Mouse (Mus musculus): ENCODE results near the gene Clca2.

Gene Clca2

GRCm38 (mm10) chr3:145099291-145099690 is at the start of gene Clca2:
Clca2 (minus strand) TSS chr3:145099443.
- DNase-seq (ENCODE audit: low read depth, low spot score), result no peak

GRCm38 (mm10) chr3:145147952-145148351 is 48.7 kb upstream of the Clca2 start:
- no peak for DNase-seq (ENCODE audit: low read depth, low spot score)

GRCm38 (mm10) chr3:145147483-145147882 is 48.2 kb upstream of the Clca2 start:
- no peak for DNase-seq (ENCODE audit: low read depth, low spot score)

- no peak for DNase-seq (ENCODE audit: low read depth, low spot score)
Measured at GRCm38 (mm10) chr3:145146871-145147270, 47.6 kb upstream of the Clca2 start.

GRCm38 (mm10) chr3:145143856-145144255 is 44.6 kb upstream of the Clca2 start:
- DNase-seq (ENCODE audit: low read depth, low spot score), result no peak

GRCm38 (mm10) chr3:145142925-145143324 is 43.7 kb upstream of the Clca2 start:
- no peak for DNase-seq (ENCODE audit: low read depth, low spot score)

GRCm38 (mm10) chr3:145140236-145140635 is 41.0 kb upstream of the Clca2 start:
- no peak for DNase-seq (ENCODE audit: low read depth, low spot score)

GRCm38 (mm10) chr3:145131210-145131868 is 32.1 kb upstream of the Clca2 start:
- DNase-seq (ENCODE audit: low read depth, low spot score), result no peak

GRCm38 (mm10) chr3:145129356-145129755 is 30.1 kb upstream of the Clca2 start:
- no peak for DNase-seq (ENCODE audit: low read depth, low spot score)

- no peak for DNase-seq (ENCODE audit: low read depth, low spot score)
Measured at GRCm38 (mm10) chr3:145126618-145127017, 27.4 kb upstream of the Clca2 start.

- DNase-seq (ENCODE audit: low read depth, low spot score), result no peak
Measured at GRCm38 (mm10) chr3:145119425-145119824, 20.2 kb upstream of the Clca2 start.

GRCm38 (mm10) chr3:145119002-145119358 is 19.7 kb upstream of the Clca2 start:
- no peak for DNase-seq (ENCODE audit: low read depth, low spot score)

- peak; percentile 78 for DNase-seq (ENCODE audit: low read depth, low spot score)
Measured at GRCm38 (mm10) chr3:145118254-145119001, 19.2 kb upstream of the Clca2 start, which contains the start of gene Odf2l. Odf2l (plus strand) TSS chr3:145118588.

- DNase-seq (ENCODE audit: low read depth, low spot score), result no peak
Measured at GRCm38 (mm10) chr3:145117637-145118036, 18.4 kb upstream of the Clca2 start.

GRCm38 (mm10) chr3:145115169-145115568 is 15.9 kb upstream of the Clca2 start:
- DNase-seq (ENCODE audit: low read depth, low spot score), result no peak

- DNase-seq (ENCODE audit: low read depth, low spot score), result no peak
Measured at GRCm38 (mm10) chr3:145105773-145106504, 6.7 kb upstream of the Clca2 start.

- DNase-seq (ENCODE audit: low read depth, low spot score), result no peak
Measured at GRCm38 (mm10) chr3:145105076-145105772, 6.0 kb upstream of the Clca2 start.

- no peak for DNase-seq (ENCODE audit: low read depth, low spot score)
Measured at GRCm38 (mm10) chr3:145103770-145104169, 4.5 kb upstream of the Clca2 start.

- no peak for DNase-seq (ENCODE audit: low read depth, low spot score)
Measured at GRCm38 (mm10) chr3:145103321-145103720, 4.1 kb upstream of the Clca2 start.

GRCm38 (mm10) chr3:145101891-145102555 is 2.8 kb upstream of the Clca2 start:
- no peak for DNase-seq (ENCODE audit: low read depth, low spot score)

- no peak for DNase-seq (ENCODE audit: low read depth, low spot score)
Measured at GRCm38 (mm10) chr3:145087857-145088598, 11.2 kb downstream of the Clca2 start.

Data from WW6 (cell line).